Mouse (Mus musculus): ENCODE data around the gene Arl16.
"Not testable (repeated sequence)": the region's sequence is repeated elsewhere in the genome, so short reads cannot be mapped to it uniquely, and the experiment has no call there.

The Arl16 gene

DNA sequence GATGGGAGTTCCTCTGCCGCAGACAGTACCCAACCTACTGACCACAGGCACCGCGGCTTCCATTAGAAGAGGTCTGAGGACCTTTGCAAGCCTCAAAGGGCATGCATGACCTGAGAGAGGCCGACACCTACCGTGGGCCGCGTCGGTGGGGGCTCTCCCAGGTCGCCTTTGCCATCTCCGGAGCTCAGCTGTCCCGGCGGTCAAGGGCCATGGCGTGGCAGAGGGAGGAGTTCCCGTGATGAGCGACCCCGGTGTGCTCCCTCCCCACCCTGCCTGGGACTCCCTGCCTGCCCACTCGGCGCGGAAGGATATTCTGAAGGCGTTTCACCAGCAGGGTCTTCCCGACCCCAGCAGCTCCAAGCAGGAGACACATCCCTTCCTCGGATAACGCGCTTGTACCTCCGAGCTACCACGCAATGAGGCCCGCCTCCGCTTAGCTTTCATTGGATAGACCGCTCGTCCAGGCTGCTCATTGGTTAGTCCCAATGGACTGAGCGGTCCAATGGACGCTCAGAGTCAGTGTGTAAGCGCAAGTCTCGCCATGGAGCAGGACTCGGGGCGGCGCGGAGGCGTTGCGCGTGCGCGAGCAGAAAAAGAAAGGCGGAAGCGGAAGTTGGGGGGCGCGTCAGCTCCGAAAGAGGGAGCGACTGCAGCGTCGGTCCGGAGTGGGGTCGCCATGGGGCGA, at the start of gene Arl16:
TSS of gene Arl16 (minus strand) at position 557 of the 685 bp plus-strand sequence.
- DNase-seq (ENCODE audit: low spot score): peak; percentile 84

DNA sequence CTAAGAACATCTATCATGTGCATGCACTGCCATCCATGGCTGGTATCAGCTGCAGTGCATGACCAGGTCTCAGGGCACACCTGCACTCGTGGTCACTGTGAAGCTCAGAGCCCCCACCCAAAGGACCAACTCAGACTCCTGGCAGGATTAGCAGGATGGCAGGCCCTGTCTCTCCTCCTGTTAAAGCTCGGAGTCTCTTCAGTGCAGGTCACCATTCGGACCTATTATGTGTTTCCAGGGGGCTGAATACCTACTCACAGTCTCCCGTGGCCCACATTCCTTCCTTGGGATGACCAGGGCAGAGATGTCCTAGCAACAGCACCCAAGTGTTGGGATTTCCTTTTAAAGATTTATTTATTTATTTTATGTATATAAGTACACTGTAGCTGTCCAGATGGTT, 49.7 kb upstream of the Arl16 start:
- no peak for DNase-seq (ENCODE audit: low spot score)

DNA sequence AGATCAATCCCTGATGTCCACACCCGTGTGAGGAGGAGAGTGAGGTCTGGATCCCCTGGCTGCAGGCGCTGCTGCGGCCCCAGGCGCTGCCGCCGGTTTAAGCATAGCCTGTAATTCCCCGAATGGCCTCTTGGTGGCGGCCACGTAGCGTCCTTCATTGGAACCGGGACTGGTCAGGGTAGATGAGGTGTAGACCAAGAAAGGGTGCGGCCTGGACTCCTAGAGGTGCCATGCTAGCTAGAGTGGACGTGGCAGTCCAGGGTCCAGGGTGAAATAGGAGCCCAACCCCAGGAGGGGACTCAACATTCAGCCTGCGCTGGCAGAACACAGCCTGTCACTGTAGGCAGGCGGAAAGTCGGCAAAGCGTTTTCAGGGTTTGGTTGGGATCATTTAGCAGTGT, 48.2 kb upstream of the Arl16 start:
- peak; percentile 88 for DNase-seq (ENCODE audit: low spot score)

DNA sequence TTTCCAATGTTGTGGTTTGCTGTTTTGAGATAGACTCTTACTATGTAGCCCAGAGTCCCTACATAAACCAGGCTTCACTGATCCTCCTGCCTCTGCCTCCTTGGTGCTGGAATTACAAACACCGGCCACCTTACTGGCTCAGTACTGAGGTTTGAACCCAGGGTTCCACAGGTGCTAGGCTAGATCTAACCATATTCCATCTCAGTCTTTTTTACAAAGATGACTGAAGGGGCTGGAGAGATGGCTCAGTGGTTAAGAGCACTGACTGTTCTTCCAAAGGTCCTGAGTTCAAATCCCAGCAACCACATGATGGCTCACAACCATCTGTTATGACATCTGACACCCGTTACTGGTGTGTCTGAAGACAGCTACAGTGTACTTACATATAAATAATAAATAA, 46.9 kb upstream of the Arl16 start:
- not testable (repeated sequence) for DNase-seq (ENCODE audit: low spot score)

- no peak for DNase-seq (ENCODE audit: low spot score)
Measured at GRCm38 (mm10) chr11:120512790-120513453, 45.5 kb upstream of the Arl16 start.

GRCm38 (mm10) chr11:120510375-120511030, 43.1 kb upstream of the Arl16 start:
- DNase-seq (ENCODE audit: low spot score): no peak

DNA sequence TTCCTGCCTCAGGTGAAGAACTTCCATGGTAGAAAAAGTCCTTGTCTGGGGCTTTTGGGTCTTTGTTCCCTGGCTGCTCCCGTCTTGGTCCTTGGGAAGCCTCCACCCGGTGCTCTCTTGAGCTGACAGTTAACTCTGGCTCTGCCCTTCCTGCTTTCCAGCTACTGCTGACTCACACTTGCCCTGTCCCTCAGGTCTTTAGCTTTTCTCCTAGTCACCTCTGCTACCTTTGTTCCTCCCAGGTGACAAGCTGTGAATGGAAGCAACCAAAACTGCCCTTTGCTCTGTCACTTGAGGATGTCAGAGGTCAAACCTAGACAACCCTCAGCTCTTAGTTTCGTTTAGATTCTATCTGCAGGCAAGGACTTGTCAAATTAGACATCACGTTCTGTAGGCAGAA, 42.5 kb upstream of the Arl16 start:
- DNase-seq (ENCODE audit: low spot score): no peak

DNA sequence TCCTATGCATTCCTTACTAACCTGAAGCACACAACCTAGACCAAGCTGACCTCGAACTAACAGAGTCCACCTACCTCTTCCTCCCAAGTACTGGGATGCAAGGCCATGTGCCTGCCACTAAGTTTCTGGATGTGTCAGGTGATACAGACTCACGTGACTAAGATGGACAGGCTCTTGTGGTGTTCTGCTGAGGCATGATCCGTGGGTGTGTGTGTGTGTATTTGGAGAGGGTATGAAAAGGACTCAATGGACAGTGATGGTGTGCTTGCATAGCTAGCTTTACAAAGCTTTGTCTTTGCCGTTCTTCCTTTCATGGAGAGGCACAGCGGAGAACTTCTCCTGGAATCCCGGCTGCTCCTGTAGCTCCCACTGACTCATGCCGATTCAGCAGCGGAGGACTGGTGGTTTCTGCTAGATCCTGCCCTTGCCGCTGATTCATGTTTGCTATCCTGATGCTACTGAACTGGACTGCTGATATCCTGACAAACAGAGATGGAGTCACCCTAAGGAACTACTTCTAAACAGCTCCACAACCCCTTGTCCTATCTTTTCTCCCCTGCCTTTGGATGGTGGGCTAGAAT, 41.0 kb upstream of the Arl16 start:
- no peak for DNase-seq (ENCODE audit: low spot score)

DNA sequence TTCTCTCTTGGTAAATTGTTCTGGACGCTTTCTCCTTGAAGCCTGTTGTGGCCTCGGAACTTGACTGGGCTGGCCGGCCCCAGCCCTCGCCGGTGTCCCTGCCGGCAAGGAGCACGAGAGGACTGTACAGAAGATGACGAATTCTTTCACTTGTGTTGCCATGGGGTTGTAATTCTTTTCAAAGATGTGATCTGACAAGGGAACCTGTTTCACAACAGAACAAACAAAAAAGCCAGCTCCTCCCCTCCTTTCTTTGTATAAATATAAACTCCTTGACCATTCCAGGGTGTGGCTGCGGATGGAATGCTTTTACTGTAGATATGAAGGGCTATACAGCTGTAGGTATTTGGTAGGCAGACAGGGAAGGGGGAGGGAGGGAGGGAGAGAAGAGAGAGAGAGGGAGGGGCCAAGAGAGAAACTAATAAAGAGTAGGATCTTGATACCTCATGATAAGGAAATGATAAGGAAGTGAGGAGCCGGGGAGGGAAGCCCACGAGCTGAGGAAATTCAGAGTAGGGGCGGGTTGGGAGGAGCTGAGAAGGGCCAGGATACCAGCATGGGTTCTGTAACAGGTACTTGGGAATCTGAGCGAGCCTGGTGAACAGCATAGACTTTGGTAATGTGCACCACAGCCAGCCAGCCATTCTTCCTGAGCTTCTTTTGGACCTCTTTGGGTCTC, 40.3 kb upstream of the Arl16 start:
- DNase-seq (ENCODE audit: low spot score): no peak

GRCm38 (mm10) chr11:120506899-120507298, 39.5 kb upstream of the Arl16 start:
- no peak for DNase-seq (ENCODE audit: low spot score)

DNA sequence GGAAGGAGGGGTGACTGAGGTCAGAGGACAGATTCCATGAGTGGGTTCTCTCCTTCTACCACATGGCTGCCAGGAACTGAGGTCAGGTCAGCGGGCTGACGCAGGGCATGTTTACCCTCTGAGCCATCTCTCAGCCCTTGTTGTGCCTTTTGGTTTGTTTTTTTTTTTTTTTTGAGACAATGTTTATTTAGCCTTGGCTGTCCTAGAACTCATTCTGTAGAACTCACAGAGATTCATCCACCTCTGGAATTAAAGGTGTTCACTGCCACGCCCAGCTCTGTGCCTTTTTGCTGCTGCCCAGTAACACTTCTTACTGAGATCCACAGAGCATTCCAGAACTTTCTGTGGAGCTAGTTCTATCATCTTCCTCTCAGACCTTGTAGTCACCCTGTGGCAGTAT, 38.3 kb upstream of the Arl16 start:
- DNase-seq (ENCODE audit: low spot score): no peak

GRCm38 (mm10) chr11:120501701-120502100, 34.3 kb upstream of the Arl16 start:
- DNase-seq (ENCODE audit: low spot score): no peak

DNA sequence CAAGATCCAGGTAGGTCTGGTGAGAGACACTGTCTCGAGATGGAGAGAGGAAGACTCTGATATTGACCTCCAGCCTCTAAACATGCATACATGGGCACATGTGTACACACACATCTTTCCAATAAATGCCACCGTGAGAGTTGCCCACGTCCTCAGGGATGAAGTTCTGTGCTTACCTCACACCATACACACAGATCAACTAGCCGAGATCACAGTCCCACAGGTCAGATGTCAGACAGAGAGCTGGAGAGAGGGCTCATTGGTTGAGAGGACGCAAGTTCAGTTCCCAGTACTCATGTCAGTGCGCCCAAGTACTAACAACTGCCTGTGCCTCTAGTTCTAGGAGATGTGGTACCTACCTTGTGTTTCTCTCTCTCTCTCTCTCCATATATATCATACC, 33.6 kb upstream of the Arl16 start:
- DNase-seq (ENCODE audit: low spot score): no peak

DNA sequence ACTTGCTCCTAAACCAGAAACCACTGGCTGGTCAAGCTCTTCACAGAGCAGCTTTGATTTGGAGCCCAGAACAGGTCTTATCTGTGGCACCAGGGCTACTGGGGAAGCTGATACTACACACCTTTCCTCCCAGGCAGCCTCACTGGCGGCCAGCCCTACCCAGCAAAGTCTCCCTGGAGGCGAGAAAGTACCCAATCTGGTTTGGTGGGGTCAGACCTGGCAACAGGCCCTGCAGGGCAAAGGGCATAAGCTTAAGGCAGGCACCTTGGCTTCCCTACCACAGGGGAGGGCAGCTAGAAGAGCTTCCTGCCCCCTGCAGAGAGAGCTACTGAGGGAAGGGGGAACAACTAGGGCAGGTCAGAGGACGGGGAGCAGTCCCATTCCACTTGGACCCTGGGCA, 33.0 kb upstream of the Arl16 start:
- DNase-seq (ENCODE audit: low spot score): peak; percentile 73

DNA sequence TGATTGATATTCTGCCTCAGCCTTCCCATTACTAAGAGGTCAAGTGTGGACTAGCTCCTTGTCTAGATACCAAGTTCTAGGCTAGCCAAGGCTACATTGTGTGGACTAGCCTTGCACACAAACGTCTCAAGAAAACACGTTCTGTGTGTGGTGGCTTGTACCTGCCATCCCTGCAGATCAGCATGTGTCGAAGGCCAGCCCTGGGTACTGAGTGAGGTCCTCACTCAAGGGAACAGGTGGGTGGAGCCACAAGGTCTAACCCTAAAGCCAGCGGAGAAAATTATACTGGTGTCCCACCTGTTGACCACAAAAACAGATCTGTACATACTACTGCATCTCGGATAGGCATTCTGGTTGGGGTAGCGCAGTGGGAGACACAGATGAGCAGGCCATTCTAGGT, 32.5 kb upstream of the Arl16 start:
- no peak for DNase-seq (ENCODE audit: low spot score)

DNA sequence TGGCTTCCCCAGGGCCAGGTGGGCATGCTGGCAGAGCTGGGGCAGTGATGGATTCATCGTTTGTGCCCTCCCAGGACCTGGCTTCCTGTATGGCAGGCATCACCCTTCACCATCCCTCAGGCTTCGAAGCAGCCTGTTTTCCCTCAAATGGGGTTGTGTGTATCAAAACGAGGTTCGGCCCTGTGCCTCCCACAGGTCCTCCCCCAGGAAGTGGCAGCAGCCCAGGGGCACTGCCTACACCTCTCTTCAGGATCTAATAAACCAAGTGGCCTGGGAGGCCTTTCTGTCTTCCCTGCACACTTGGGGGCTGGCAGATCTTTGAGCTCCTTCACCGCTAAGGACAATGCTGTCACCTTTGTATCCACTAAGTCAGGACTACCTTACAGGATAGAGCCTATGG, 31.5 kb upstream of the Arl16 start:
- no peak for DNase-seq (ENCODE audit: low spot score)

GRCm38 (mm10) chr11:120498226-120498625, 30.8 kb upstream of the Arl16 start:
- no peak for DNase-seq (ENCODE audit: low spot score)

GRCm38 (mm10) chr11:120497436-120497835, 30.0 kb upstream of the Arl16 start:
- DNase-seq (ENCODE audit: low spot score): no peak

- no peak for DNase-seq (ENCODE audit: low spot score)
Measured at GRCm38 (mm10) chr11:120493911-120494310, 26.5 kb upstream of the Arl16 start.

- no peak for DNase-seq (ENCODE audit: low spot score)
Measured at GRCm38 (mm10) chr11:120493351-120493750, 25.9 kb upstream of the Arl16 start.

- no peak for DNase-seq (ENCODE audit: low spot score)
Measured at GRCm38 (mm10) chr11:120492878-120493203, 25.4 kb upstream of the Arl16 start.

GRCm38 (mm10) chr11:120492024-120492877, 24.8 kb upstream of the Arl16 start:
- DNase-seq (ENCODE audit: low spot score): no peak
